Mouse (Mus musculus) urinary bladder, postnatal 4 days (tissue): Measurements from ENCODE around the gene Npas2.

Source experiments
- DNase-seq, 2 experiments: peaks; one replicate each; pipeline ENCODE4 v3.0.0; 2021 to 2022; ENCODE audit warnings: low spot score in 2 of 2

Gene Npas2

GRCm38 (mm10) chr1:39376121-39376520 lies 182.6 kb downstream of the Npas2 start:
- no peak for DNase-seq

GRCm38 (mm10) chr1:39376726-39377240 lies 183.3 kb downstream of the Npas2 start:
- no peak for DNase-seq

- DNase-seq: no peak
These were observed 185.0 kb downstream of the Npas2 start for GRCm38 (mm10) chr1:39378540-39378939.

GRCm38 (mm10) chr1:39379021-39379420 lies 185.5 kb downstream of the Npas2 start:
- no peak for DNase-seq

- no peak for DNase-seq
These were observed 187.5 kb downstream of the Npas2 start for GRCm38 (mm10) chr1:39381017-39381416.

GRCm38 (mm10) chr1:39384914-39385313 lies 191.4 kb downstream of the Npas2 start:
- no peak for DNase-seq

- no peak for DNase-seq
These were observed 192.9 kb downstream of the Npas2 start for GRCm38 (mm10) chr1:39386456-39386855.

- DNase-seq: no peak
These were observed 194.0 kb downstream of the Npas2 start for GRCm38 (mm10) chr1:39387497-39387896.

GRCm38 (mm10) chr1:39388163-39388562 lies 194.6 kb downstream of the Npas2 start:
- no peak for DNase-seq

GRCm38 (mm10) chr1:39389338-39389737 lies 195.8 kb downstream of the Npas2 start:
- no peak for DNase-seq

GRCm38 (mm10) chr1:39391652-39392051 lies 198.1 kb downstream of the Npas2 start:
- no peak for DNase-seq

- peak; percentile 62 to 80 for DNase-seq
These were observed 198.7 kb downstream of the Npas2 start for GRCm38 (mm10) chr1:39392189-39392588.

- no peak for DNase-seq
These were observed 199.8 kb downstream of the Npas2 start for GRCm38 (mm10) chr1:39393217-39393867.

- DNase-seq: no peak
These were observed 200.6 kb downstream of the Npas2 start for GRCm38 (mm10) chr1:39394096-39394495.

- DNase-seq: no peak
These were observed 201.1 kb downstream of the Npas2 start for GRCm38 (mm10) chr1:39394650-39395049.

GRCm38 (mm10) chr1:39396347-39396746 lies 202.8 kb downstream of the Npas2 start:
- no peak for DNase-seq

GRCm38 (mm10) chr1:39398284-39398683 lies 204.8 kb downstream of the Npas2 start:
- no peak for DNase-seq

- DNase-seq: no peak
These were observed 205.7 kb downstream of the Npas2 start for GRCm38 (mm10) chr1:39399228-39399627.

- DNase-seq: no peak
These were observed 206.6 kb downstream of the Npas2 start for GRCm38 (mm10) chr1:39400173-39400572.

GRCm38 (mm10) chr1:39407108-39407507 lies 213.6 kb downstream of the Npas2 start:
- DNase-seq: no peak

GRCm38 (mm10) chr1:39408123-39408522 lies 214.6 kb downstream of the Npas2 start:
- DNase-seq: no peak

GRCm38 (mm10) chr1:39408668-39409067 lies 215.1 kb downstream of the Npas2 start:
- DNase-seq: no peak

GRCm38 (mm10) chr1:39410085-39410821 lies 216.7 kb downstream of the Npas2 start:
- no peak for DNase-seq
